Mouse (Mus musculus): Measurements from ENCODE around the gene Adamts4. TPM values are rescaled to one million over a fixed set of nuclear protein-coding genes. Genes with fewer than 3 reads are reported as not detected.

Gene Adamts4
- total and polyA plus RNA-seq, 3 experiments, result 0.04 to 0.25 (median 0.09) TPM

GRCm38 (mm10) chr1:171288328-171288727, 38.1 kb downstream of the Adamts4 start:
- peaks cover 5 to 39% of the 10 kb centered on the region in 2 experiments; a peak in 3 of 4 replicates for H3K4me1 ChIP-seq (ENCODE audit: control insufficient read depth in 1 of 2, insufficient read depth in 2 of 2)
- peaks cover 18% of the 10 kb centered on the region for H3K79me2 ChIP-seq (replicated peaks; ENCODE audit: control insufficient read depth, extremely low read depth, insufficient read depth, poor library complexity, severe bottlenecking)
- no peaks in the 10 kb centered on the region for H3K9me3 ChIP-seq (replicated peaks; ENCODE audit: low read length)
- dilution Hi-C loops (cut with MboI; ENCODE audit: extremely low pct_ligation_motif_present, extremely low pct_unique_long_range_greater_than_20kb, low sequenced_read_pairs) (no loop called here), in situ Hi-C loops (cut with MboI; ENCODE audit: low pct_ligation_motif_present, low pct_unique_long_range_greater_than_20kb, low sequenced_read_pairs) (no loop called here)
- peak overlapping the region; percentile 75 for H3K4me2 ChIP-seq (ENCODE audit: insufficient read depth, low read depth, poor library complexity, severe bottlenecking)
- no peak overlapping the region for H3K9ac ChIP-seq (ENCODE audit: insufficient read depth, low read depth)
- H3K36me3 ChIP-seq (replicated peaks in 1 of 2; ENCODE audit: control insufficient read depth in 1 of 2, insufficient read depth in 1 of 2, low read length in 1 of 2), result peaks cover 40 to 63% of the 10 kb centered on the region in 2 experiments
- no peak for TF ChIP-seq NRF1 (IDR thresholded peaks at IDR 0.05; ENCODE audit: low read depth, low read length)
- no peak for TF ChIP-seq MAX (IDR thresholded peaks at IDR 0.05; ENCODE audit: low read length)
- no peak for TF ChIP-seq ZKSCAN1 (IDR thresholded peaks at IDR 0.05; ENCODE audit: borderline replicate concordance, low read depth, low read length)
- TF ChIP-seq BHLHE40 (IDR thresholded peaks at IDR 0.05; ENCODE audit: low read depth, low read length), result no peak
- no peak for TF ChIP-seq USF2 (conservative IDR thresholded peaks at IDR 0.05; ENCODE audit: low read depth, low read length)
- no peak for TF ChIP-seq GABPA (IDR thresholded peaks at IDR 0.05; ENCODE audit: insufficient replicate concordance, low read depth, low read length)
- H3K4me3 ChIP-seq (replicated peaks in 1 of 3; ENCODE audit: low read depth in 2 of 3, low read length in 2 of 3, poor library complexity in 1 of 3), result no peak overlapping the region
- no peak overlapping the region for H3K27ac ChIP-seq (ENCODE audit: insufficient read depth, low read depth)
- no peaks in the 10 kb centered on the region for H3K27me3 ChIP-seq (replicated peaks)
- DNase-seq (ENCODE audit: extremely low read depth), result no peak

GRCm38 (mm10) chr1:171293351-171293750, 43.1 kb downstream of the Adamts4 start:
- TF ChIP-seq IRF4 (IDR thresholded peaks at IDR 0.05; ENCODE audit: low read depth, low read length) (no peak), MEF2A (IDR thresholded peaks at IDR 0.05; ENCODE audit: borderline replicate concordance, low read depth, low read length) (no peak), GABPA (IDR thresholded peaks at IDR 0.05; ENCODE audit: insufficient replicate concordance, low read depth, low read length) (no peak), E2F4 (IDR thresholded peaks at IDR 0.05; ENCODE audit: insufficient replicate concordance, low read depth, low read length) (no peak), RCOR1 (conservative IDR thresholded peaks at IDR 0.05; ENCODE audit: low read depth, low read length) (no peak), RAD21 (IDR thresholded peaks at IDR 0.05; ENCODE audit: low read depth, low read length) (no peak), SMC3 (IDR thresholded peaks at IDR 0.05; ENCODE audit: low read depth, low read length) (no peak), NRF1 (IDR thresholded peaks at IDR 0.05; ENCODE audit: low read depth, low read length) (no peak), MXI1 (IDR thresholded peaks at IDR 0.05; ENCODE audit: low read depth, low read length) (no peak), ZNF384 (IDR thresholded peaks at IDR 0.05; ENCODE audit: low read depth, low read length) (no peak), ZKSCAN1 (IDR thresholded peaks at IDR 0.05; ENCODE audit: borderline replicate concordance, low read depth, low read length) (no peak), PAX5 (IDR thresholded peaks at IDR 0.05; ENCODE audit: low read length) (no peak)
- Histone ChIP-seq H3K4me2 (ENCODE audit: insufficient read depth, low read depth, poor library complexity, severe bottlenecking) (peak overlapping the region; percentile 48), H3K9ac (ENCODE audit: insufficient read depth, low read depth) (peak overlapping the region; percentile 96; the same call in 1 of the 2 replicates), H3K9me3 (replicated peaks; ENCODE audit: low read length) (no peaks in the 10 kb centered on the region), H3K36me3 (replicated peaks in 1 of 2; ENCODE audit: control insufficient read depth in 1 of 2, insufficient read depth in 1 of 2, low read length in 1 of 2) (peaks cover 17 to 28% of the 10 kb centered on the region in 2 experiments), H3K27ac (ENCODE audit: insufficient read depth, low read depth) (no peak overlapping the region), H3K4me1 (ENCODE audit: control insufficient read depth in 1 of 2, insufficient read depth in 2 of 2) (peaks cover under 1 to 25% of the 10 kb centered on the region in 2 experiments; a peak in 3 of 4 replicates), H3K4me3 (replicated peaks in 1 of 3; ENCODE audit: low read depth in 2 of 3, low read length in 2 of 3, poor library complexity in 1 of 3) (peak overlapping the region; percentile 76 to 78 (median 77)), H3K27me3 (replicated peaks) (no peaks in the 10 kb centered on the region), H3K79me2 (replicated peaks; ENCODE audit: control insufficient read depth, extremely low read depth, insufficient read depth, poor library complexity, severe bottlenecking) (peaks cover 16% of the 10 kb centered on the region)
- in situ Hi-C loops (cut with MboI; ENCODE audit: low pct_ligation_motif_present, low pct_unique_long_range_greater_than_20kb, low sequenced_read_pairs) (no loop called here), dilution Hi-C loops (cut with MboI; ENCODE audit: extremely low pct_ligation_motif_present, extremely low pct_unique_long_range_greater_than_20kb, low sequenced_read_pairs) (no loop called here)
- DNase-seq (ENCODE audit: extremely low read depth), result no peak
